Mouse (Mus musculus): Measurements from ENCODE around the gene Dhx57. TPM values are rescaled to one million over a fixed set of nuclear protein-coding genes. Genes with fewer than 3 reads are reported as not detected.
"Not testable (repeated sequence)": the region's sequence is repeated elsewhere in the genome, so short reads cannot be mapped to it uniquely, and the experiment has no call there.

Dhx57 gene
- polyA plus RNA-seq, 1 experiment from 2014 or later = 9.3 TPM

DNA sequence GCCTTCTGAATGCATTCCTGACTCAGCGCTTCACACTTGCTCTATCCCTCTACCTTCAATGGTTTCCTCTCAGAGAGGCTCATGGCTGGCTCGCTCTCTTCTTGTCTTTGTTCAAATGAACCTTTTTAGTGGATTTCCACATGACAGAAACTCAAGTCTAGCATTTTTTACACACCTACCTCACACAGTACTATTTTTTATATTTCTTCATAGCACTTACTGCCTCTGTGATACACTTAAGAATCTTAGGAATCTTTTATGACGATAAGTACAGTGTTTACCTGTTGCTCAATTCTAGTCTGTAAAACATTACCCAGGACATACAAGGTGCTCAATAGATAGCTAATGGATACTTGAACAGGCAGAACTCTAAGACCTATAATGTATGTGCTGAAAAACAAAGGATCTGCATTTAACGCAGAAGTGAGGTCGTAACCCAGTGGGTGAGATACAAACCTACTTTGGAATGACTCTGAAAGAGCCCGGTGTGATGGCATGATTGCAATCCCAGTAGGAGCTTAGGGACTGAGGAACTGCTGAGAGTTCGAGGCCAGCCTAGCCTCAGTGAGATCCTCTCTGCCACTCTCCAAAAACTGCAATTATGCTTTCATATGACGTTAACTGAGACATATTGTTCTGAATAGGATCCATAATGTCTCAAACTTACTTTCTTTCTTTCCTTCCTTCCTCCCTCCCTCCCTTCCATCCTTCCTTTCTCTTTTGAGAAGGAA is 10.8 kb downstream of the Dhx57 start:
- Histone ChIP-seq H3K36me3 (ENCODE audit: control insufficient read depth, insufficient read depth, low read length) (peaks cover 7% of the 10 kb centered on the region), H3K27ac (ENCODE audit: low read depth, low read length) (no peak overlapping the region)
- 92% methylated on average over 8 of the region's 8 CpGs for WGBS

DNA sequence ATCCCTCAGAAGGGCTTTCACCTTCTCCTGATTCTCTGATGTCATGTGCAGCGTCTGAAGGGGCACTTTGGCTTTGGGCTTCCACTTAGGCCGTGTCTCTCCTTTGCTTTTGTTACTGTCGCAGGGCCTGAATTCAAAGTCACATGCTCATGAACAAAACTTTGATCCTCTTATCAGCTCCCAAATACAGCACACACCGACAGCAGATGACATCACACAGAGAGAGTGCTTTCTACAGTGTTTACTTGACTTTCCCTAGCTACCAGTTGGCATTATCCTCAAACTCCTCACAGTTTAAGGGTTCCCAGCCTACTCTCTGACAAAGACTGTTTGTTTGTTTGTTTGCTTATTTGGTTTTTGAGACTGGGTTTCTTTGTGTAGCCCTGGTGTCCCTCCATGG is 12.0 kb downstream of the Dhx57 start:
- DNase-seq (ENCODE audit: low spot score) = no peak
- Histone ChIP-seq H3K27me3 (replicated peaks; ENCODE audit: control insufficient read depth, insufficient read depth, low read length) (no peaks in the 10 kb centered on the region), H3K4me2 (no peak overlapping the region), H3K4me1 (replicated peaks; ENCODE audit: control insufficient read depth, insufficient read depth, low read length) (no peaks in the 10 kb centered on the region), H3K9ac (ENCODE audit: low read depth, low read length) (no peak overlapping the region), H3K27ac (ENCODE audit: low read depth, low read length) (no peak overlapping the region), H3K4me3 (ENCODE audit: low read depth, low read length) (no peak overlapping the region), H3K9me3 (ENCODE audit: control insufficient read depth, low read length) (no peaks in the 10 kb centered on the region), H3K36me3 (ENCODE audit: control insufficient read depth, insufficient read depth, low read length) (peaks cover 9% of the 10 kb centered on the region)
- no peak for ATAC-seq (replicated peaks; ENCODE audit: low FRiP score)
- WGBS = 75% methylated on average over 4 of the region's 4 CpGs

More for the DNA sequence above, 10.8 kb downstream of the Dhx57 start:
- 0 out of 2 replicates have a peak, but pooled peaks cover 5% of the 10 kb centered on the region for H3K4me1 ChIP-seq (replicated peaks; ENCODE audit: control insufficient read depth, insufficient read depth, low read length)
- H3K27me3 ChIP-seq (replicated peaks; ENCODE audit: control insufficient read depth, insufficient read depth, low read length) = no peaks in the 10 kb centered on the region
- H3K9ac ChIP-seq (ENCODE audit: low read depth, low read length) = no peak overlapping the region
- ATAC-seq (replicated peaks; ENCODE audit: low FRiP score) = no peak
- H3K9me3 ChIP-seq (ENCODE audit: control insufficient read depth, low read length) = no peaks in the 10 kb centered on the region
- no peak overlapping the region for H3K4me3 ChIP-seq (ENCODE audit: low read depth, low read length)
- no peak overlapping the region for H3K4me2 ChIP-seq
- no peak for DNase-seq (ENCODE audit: low spot score)

DNA sequence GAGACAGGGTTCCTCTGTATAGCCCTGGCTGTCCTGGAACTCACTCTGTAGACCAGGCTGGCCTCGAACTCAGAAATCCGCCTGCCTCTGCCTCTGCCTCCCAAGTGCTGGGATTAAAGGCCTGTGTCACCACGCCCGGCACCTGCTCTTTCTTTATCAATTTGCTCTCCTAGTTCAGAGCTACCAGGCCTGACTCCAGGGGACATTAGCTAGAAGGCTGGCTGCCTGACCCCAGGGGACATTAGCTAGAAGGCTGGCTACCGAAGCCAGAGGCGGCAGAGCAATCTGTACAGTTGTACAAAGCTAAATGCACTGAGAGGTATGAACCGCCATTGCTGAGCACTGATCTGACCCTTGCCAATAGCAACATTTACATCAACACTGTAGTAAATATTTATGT is 19.7 kb downstream of the Dhx57 start:
- H3K27me3 ChIP-seq (replicated peaks; ENCODE audit: control insufficient read depth, insufficient read depth, low read length); H3K4me3 ChIP-seq (ENCODE audit: low read depth, low read length); ATAC-seq (replicated peaks; ENCODE audit: low FRiP score); H3K27ac ChIP-seq (ENCODE audit: low read depth, low read length); H3K9me3 ChIP-seq (ENCODE audit: control insufficient read depth, low read length); DNase-seq (ENCODE audit: low spot score); H3K4me1 ChIP-seq (replicated peaks; ENCODE audit: control insufficient read depth, insufficient read depth, low read length); H3K9ac ChIP-seq (ENCODE audit: low read depth, low read length); H3K4me2 ChIP-seq: not testable (repeated sequence)
- H3K36me3 ChIP-seq (ENCODE audit: control insufficient read depth, insufficient read depth, low read length) = peaks cover 27% of the 10 kb centered on the region
- 90% methylated on average over 7 of the region's 7 CpGs for WGBS

DNA sequence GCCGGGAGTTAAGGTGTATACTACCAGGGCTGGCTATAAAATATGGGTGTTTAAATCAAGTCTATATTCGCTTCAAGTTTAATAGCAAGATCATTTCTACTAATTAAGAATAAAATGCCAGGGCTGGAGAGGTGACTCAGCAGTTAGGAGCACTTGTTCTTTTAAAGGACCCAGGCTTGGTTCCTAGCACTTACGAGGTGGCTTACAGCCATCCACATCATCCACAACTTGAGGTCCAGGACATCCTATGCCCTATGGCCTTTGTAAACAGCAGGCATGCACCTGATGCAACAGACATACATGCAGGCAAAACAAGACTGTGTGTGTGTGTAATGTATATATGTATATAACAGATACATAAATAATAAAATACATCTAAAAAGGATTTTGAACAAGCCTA is 22.1 kb downstream of the Dhx57 start:
- Histone ChIP-seq H3K27me3 (replicated peaks; ENCODE audit: control insufficient read depth, insufficient read depth, low read length) (no peaks in the 10 kb centered on the region), H3K9ac (ENCODE audit: low read depth, low read length) (no peak overlapping the region), H3K4me3 (ENCODE audit: low read depth, low read length) (no peak overlapping the region), H3K9me3 (ENCODE audit: control insufficient read depth, low read length) (no peaks in the 10 kb centered on the region), H3K4me1 (replicated peaks; ENCODE audit: control insufficient read depth, insufficient read depth, low read length) (no peaks in the 10 kb centered on the region), H3K27ac (ENCODE audit: low read depth, low read length) (no peak overlapping the region), H3K36me3 (ENCODE audit: control insufficient read depth, insufficient read depth, low read length) (peaks cover 25% of the 10 kb centered on the region; the same call in 1 of the 2 replicates), H3K4me2 (no peak overlapping the region)
- ATAC-seq (replicated peaks; ENCODE audit: low FRiP score) (no peak), DNase-seq (ENCODE audit: low spot score) (no peak)
- WGBS = 86% methylated on average over 3 of the region's 3 CpGs

DNA sequence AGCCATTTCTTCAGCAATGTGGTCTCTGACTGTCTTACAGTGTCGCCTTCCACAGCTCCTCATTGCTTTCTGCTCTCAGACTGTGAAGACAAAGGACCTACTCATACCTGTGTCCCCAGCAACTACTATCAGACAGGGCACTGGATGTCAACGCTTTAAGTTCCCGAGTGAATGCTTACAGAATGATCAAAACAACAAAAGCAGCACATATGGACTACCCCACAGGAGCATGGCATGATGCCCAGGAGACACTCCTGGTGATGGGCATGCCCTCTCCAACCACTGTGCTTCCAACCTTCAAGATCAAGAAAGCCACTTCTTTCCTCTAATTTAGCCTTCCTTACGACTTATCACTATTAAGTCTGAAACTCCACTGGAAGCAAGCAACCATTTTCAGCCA is 23.2 kb downstream of the Dhx57 start:
- H3K27me3 ChIP-seq (replicated peaks; ENCODE audit: control insufficient read depth, insufficient read depth, low read length) = no peaks in the 10 kb centered on the region
- no peak overlapping the region for H3K4me3 ChIP-seq (ENCODE audit: low read depth, low read length)
- no peak for DNase-seq (ENCODE audit: low spot score)
- peaks cover 23% of the 10 kb centered on the region; the same call in 1 of the 2 replicates for H3K36me3 ChIP-seq (ENCODE audit: control insufficient read depth, insufficient read depth, low read length)
- no peak for ATAC-seq (replicated peaks; ENCODE audit: low FRiP score)
- 89% methylated on average over 4 of the region's 4 CpGs for WGBS
- no peak overlapping the region for H3K4me2 ChIP-seq
- H3K4me1 ChIP-seq (replicated peaks; ENCODE audit: control insufficient read depth, insufficient read depth, low read length) = no peaks in the 10 kb centered on the region
- no peak overlapping the region for H3K27ac ChIP-seq (ENCODE audit: low read depth, low read length)
- H3K9ac ChIP-seq (ENCODE audit: low read depth, low read length) = no peak overlapping the region
- no peaks in the 10 kb centered on the region for H3K9me3 ChIP-seq (ENCODE audit: control insufficient read depth, low read length)

DNA sequence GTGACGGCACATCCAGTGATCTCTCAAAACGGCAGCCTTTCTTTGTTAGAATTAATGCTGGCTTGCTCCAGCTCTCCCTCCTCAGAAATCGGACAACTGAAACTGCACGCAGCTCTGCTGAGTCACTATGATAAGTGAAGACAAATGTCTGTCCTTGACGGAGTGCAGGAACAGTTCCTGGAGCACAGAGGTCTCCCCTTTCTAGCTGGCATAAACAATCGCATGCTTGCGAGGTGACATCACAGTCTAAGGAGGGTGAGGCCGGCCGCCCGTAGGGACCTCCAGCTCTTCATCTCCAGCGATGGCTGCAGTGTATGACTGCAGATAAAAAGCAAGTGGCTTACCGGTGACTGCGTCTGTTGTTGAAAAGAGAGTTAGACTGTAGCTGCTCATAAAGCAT is 35.1 kb downstream of the Dhx57 start:
- Histone ChIP-seq H3K27ac (ENCODE audit: low read depth, low read length) (peak overlapping the region; percentile 43; the same call in 1 of the 2 replicates), H3K9ac (ENCODE audit: low read depth, low read length) (no peak overlapping the region), H3K36me3 (ENCODE audit: control insufficient read depth, insufficient read depth, low read length) (peaks cover 19% of the 10 kb centered on the region), H3K9me3 (ENCODE audit: control insufficient read depth, low read length) (no peaks in the 10 kb centered on the region), H3K4me1 (replicated peaks; ENCODE audit: control insufficient read depth, insufficient read depth, low read length) (peaks cover 6% of the 10 kb centered on the region; the same call in 1 of the 2 replicates), H3K4me2 (no peak overlapping the region), H3K4me3 (ENCODE audit: low read depth, low read length) (no peak overlapping the region), H3K27me3 (replicated peaks; ENCODE audit: control insufficient read depth, insufficient read depth, low read length) (no peaks in the 10 kb centered on the region)
- no peak for DNase-seq (ENCODE audit: low spot score)
- WGBS = 46% methylated on average over 13 of the region's 13 CpGs
- peak; percentile 71 for ATAC-seq (replicated peaks; ENCODE audit: low FRiP score)

DNA sequence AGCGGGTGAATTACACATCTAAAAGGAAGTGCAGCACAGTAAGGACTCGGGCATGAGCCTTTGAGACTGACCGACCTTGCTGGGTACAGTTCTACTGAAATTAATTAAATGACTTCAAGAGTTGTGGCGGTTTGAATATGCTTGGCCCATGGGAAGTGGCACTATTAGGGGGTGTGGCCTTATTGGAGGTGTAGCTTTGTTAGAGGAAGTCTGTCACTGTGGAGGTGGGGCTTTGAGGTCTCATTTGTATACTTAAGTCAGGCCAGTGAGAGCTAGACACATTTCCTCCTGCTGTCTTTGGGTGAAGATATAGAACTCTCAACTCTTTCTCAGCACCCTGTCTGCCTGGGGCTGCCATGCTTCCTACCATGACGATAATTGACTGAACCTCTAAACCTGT is 35.9 kb downstream of the Dhx57 start:
- Histone ChIP-seq H3K4me1 (replicated peaks; ENCODE audit: control insufficient read depth, insufficient read depth, low read length) (peaks cover 6% of the 10 kb centered on the region; the same call in 1 of the 2 replicates), H3K4me2 (no peak overlapping the region), H3K9me3 (ENCODE audit: control insufficient read depth, low read length) (no peaks in the 10 kb centered on the region), H3K9ac (ENCODE audit: low read depth, low read length) (no peak overlapping the region), H3K27ac (ENCODE audit: low read depth, low read length) (peak overlapping the region; percentile 43; the same call in 1 of the 2 replicates), H3K36me3 (ENCODE audit: control insufficient read depth, insufficient read depth, low read length) (peaks cover 23% of the 10 kb centered on the region), H3K4me3 (ENCODE audit: low read depth, low read length) (no peak overlapping the region), H3K27me3 (replicated peaks; ENCODE audit: control insufficient read depth, insufficient read depth, low read length) (no peaks in the 10 kb centered on the region)
- WGBS = 87% methylated on average over 5 of the region's 5 CpGs
- DNase-seq (ENCODE audit: low spot score) (no peak), ATAC-seq (replicated peaks; ENCODE audit: low FRiP score) (no peak)

DNA sequence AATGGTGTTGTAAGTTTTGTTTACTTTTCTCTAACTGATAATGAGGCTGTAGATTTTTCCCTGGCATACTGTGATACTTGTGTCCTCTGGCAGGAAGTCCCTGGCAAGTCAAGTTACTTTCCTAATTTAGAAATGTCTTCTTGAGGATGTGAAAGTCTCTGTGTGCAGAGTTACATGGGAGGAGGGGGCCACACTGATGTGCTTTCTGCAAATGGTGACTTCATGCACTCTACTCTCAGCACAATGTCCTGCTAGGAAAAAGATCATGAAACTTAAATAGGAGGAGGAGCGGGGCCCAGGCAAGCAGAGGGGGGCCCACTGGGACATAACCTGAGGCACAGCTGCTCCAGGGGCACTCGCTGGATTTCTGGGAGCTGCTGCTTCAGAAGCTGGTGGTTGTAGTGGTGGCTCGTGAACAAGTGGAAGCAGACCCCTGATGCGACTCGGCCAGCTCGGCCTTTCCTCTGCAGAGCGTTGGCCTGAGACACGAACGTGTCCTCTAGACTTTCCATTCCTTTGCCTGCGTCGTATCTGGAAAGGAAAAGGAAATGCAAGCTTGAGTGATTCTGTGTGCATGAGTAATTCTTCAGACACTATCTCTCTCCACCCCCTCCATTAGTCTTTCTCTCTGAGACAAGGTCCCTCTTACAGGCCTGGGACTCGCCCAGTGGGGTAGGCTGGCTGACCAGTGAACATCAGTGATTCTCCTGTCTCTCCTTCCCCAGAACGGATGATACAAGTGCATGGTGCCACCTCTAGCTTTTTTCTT is 37.3 kb downstream of the Dhx57 start:
- H3K4me3 ChIP-seq (ENCODE audit: low read depth, low read length) = no peak overlapping the region
- DNase-seq (ENCODE audit: low spot score) (no peak), ATAC-seq (replicated peaks; ENCODE audit: low FRiP score) (peak; percentile 56; the same call in 1 of the 2 replicates)
- no peak overlapping the region for H3K9ac ChIP-seq (ENCODE audit: low read depth, low read length)
- no peaks in the 10 kb centered on the region for H3K9me3 ChIP-seq (ENCODE audit: control insufficient read depth, low read length)
- H3K4me2 ChIP-seq = no peak overlapping the region
- no peaks in the 10 kb centered on the region for H3K27me3 ChIP-seq (replicated peaks; ENCODE audit: control insufficient read depth, insufficient read depth, low read length)
- peak overlapping the region; percentile 14; the same call in 1 of the 2 replicates for H3K27ac ChIP-seq (ENCODE audit: low read depth, low read length)
- H3K4me1 ChIP-seq (replicated peaks; ENCODE audit: control insufficient read depth, insufficient read depth, low read length) = peaks cover 6% of the 10 kb centered on the region; the same call in 1 of the 2 replicates
- H3K36me3 ChIP-seq (ENCODE audit: control insufficient read depth, insufficient read depth, low read length) = peaks cover 26% of the 10 kb centered on the region
- WGBS = 75% methylated on average over 13 of the region's 13 CpGs

All from liver, embryonic 11.5 days (tissue).